Mouse (Mus musculus) kidney, postnatal 0 days (tissue): ENCODE measurements at regions not wholly inside any gene's neighbourhood (a gene's known extent, or its start where the extent isn't known, plus 50 kb on each side); places are given as distances from the start of the nearest gene placed in this dataset.

ENCODE experiments used
- ATAC-seq: fragments of 200-750 bp; cut with Nextera tagmentation; replicated peaks from 2 replicates; pipeline ENCODE4 v1.8.0; 2017; ENCODE audit warnings: low read depth, moderate number of reproducible peaks, moderate TSS enrichment, moderate library complexity; ENCODE audit not compliant: low FRiP score
- DNase-seq: peaks from one replicate; pipeline ENCODE4 v3.0.0-alpha.2; 2016; ENCODE audit warnings: low spot score
- H3K27ac ChIP-seq: fragments of 300-500 bp; sonication (generic); 2 replicates; pipeline ENCODE4 v1.5.1; 2014; ENCODE audit warnings: mild to moderate bottlenecking
- H3K27me3 ChIP-seq: fragments of 300-500 bp; sonication (generic); 2 replicates; pipeline ENCODE4 v1.6.1; 2014; ENCODE audit warnings: low read length, mixed read lengths; ENCODE audit not compliant: insufficient read depth
- H3K36me3 ChIP-seq: fragments of 300-500 bp; sonication (generic); 2 replicates; pipeline ENCODE4 v1.6.1; 2014; ENCODE audit warnings: low read length, mixed read lengths; ENCODE audit not compliant: insufficient read depth
- H3K4me1 ChIP-seq: fragments of 300-500 bp; sonication (generic); replicated peaks from 2 replicates; pipeline ENCODE4 v1.6.1; 2014; ENCODE audit warnings: antibody characterized with exemption, low read length, mixed read lengths; ENCODE audit not compliant: insufficient read depth
- H3K4me2 ChIP-seq: fragments of 300-500 bp; sonication (generic); 2 replicates; pipeline ENCODE4 v1.6.1; 2014; ENCODE audit warnings: mild to moderate bottlenecking, low read length, moderate library complexity, mixed read lengths
- H3K4me3 ChIP-seq: fragments of 300-500 bp; sonication (generic); replicated peaks from 2 replicates; pipeline ENCODE4 v1.5.1; 2014; ENCODE audit warnings: low read depth, low read length
- H3K9ac ChIP-seq: fragments of 300-500 bp; sonication (generic); 2 replicates; pipeline ENCODE4 v1.6.1; 2014; ENCODE audit warnings: low read depth, low read length
- H3K9me3 ChIP-seq: fragments of 300-500 bp; sonication (generic); replicated peaks from 2 replicates; pipeline ENCODE4 v1.6.1; 2016; ENCODE audit warnings: low read length, inconsistent platforms, mixed read lengths
- CTCF ChIP-seq: IDR thresholded peaks from 2 replicates; pipeline ENCODE4 v1.5.1; 2016; ENCODE audit warnings: antibody characterized with exemption, low read depth, mild to moderate bottlenecking, moderate library complexity
- WGBS: fragments of 180-500 bp; shearing (Covaris S2); extraction: QIAGEN DNeasy Blood & Tissue Kit; methylation state at CpG from one replicate; pipeline ENCODE4 v1.1.7; 2014; 5-methylcytosine and 5-hydroxymethylcytosine counted together

GRCm38 (mm10) chr3:37952251-37952650 is 228.0 kb upstream of the Gm5148 start:
- no peak for TF ChIP-seq CTCF
- Histone ChIP-seq H3K9me3 (0 out of 2 replicates have a peak, but pooled peaks cover 5% of the 10 kb centered on the region), H3K36me3 (no peaks in the 10 kb centered on the region), H3K27me3 (no peaks in the 10 kb centered on the region), H3K27ac (no peak overlapping the region), H3K9ac (no peak overlapping the region), H3K4me2 (no peak overlapping the region), H3K4me1 (no peaks in the 10 kb centered on the region), H3K4me3 (no peak overlapping the region)
- DNase-seq (no peak), ATAC-seq (no peak)

DNA sequence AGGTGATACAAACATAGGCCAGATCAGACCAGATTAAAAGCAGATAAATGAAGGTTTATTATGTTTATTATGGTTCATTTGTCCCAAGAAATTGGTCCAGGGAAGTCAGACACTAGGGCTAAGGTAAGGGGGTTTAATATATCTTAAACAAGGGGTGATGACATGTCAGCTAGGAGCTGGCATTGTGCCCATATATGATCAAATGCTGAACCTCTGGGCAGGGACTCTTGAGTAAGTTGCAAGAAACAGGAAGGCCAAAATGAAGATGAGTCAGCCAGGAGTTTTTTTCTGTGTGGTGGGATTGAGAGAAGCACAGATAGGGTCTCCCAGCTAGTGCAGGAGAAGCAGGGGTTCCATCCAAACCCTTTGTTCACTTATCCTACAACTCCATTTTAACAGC is 219.4 kb upstream of the Gm5148 start:
- ATAC-seq (no peak), DNase-seq (no peak)
- Histone ChIP-seq H3K27ac (no peak overlapping the region), H3K36me3 (no peaks in the 10 kb centered on the region), H3K27me3 (no peaks in the 10 kb centered on the region), H3K9me3 (no peaks in the 10 kb centered on the region), H3K4me1 (peaks cover 7% of the 10 kb centered on the region; the same call in 1 of the 2 replicates), H3K4me3 (no peak overlapping the region), H3K9ac (no peak overlapping the region), H3K4me2 (no peak overlapping the region)
- TF ChIP-seq CTCF, result no peak

DNA sequence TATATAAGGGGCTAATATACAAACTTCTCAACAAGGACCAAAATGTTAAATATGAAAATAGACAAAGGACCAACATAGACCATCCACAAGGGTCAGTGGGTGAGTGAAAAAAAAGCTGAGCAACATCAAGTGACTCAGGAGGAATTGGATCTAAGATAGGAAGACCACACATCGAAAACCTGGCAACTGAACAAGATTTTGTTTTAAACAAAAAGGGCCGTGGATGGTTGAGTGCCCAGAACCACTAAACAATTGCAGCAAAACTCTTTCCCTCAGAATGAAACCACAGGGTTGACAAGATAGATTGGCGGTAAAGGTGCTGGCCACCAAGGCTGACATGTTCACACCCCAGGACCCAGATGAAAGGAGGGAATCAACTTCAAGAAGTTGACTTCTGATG is 215.7 kb upstream of the Gm5148 start:
- no peak for ATAC-seq
- DNase-seq, result no peak
- Histone ChIP-seq H3K4me3 (no peak overlapping the region), H3K9ac (no peak overlapping the region), H3K27me3 (no peaks in the 10 kb centered on the region), H3K36me3 (no peaks in the 10 kb centered on the region), H3K27ac (no peak overlapping the region; the same call in 1 of the 2 replicates), H3K4me2 (no peak overlapping the region), H3K4me1 (peaks cover 31% of the 10 kb centered on the region), H3K9me3 (no peaks in the 10 kb centered on the region)
- 85% methylated on average over 3 of the region's 3 CpGs for WGBS
- no peak for TF ChIP-seq CTCF

DNA sequence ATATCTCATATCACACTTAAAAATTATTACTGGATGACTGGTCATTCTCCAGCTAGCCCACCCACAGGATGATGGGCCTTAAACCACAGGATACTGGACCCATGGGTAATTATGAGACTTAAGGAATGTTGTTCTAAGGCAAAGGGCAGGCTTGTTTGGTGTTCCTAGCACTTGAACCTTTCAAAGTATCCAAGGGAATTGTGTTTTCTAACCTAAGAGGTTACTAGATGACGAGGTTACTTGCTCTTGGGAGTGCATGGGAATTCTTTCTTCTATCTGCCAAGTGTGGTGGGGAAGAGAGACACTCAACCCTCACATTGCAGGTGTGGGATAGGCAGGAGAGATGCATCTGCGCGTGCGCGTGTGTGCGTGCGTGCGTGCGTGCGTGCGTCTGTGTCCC is 214.6 kb upstream of the Gm5148 start:
- no peak for TF ChIP-seq CTCF
- Histone ChIP-seq H3K4me3 (no peak overlapping the region), H3K27me3 (no peaks in the 10 kb centered on the region), H3K4me2 (no peak overlapping the region), H3K4me1 (peaks cover 31% of the 10 kb centered on the region), H3K27ac (peak overlapping the region; percentile 92), H3K36me3 (no peaks in the 10 kb centered on the region), H3K9me3 (no peaks in the 10 kb centered on the region), H3K9ac (no peak overlapping the region)
- 81% methylated on average over 11 of the region's 11 CpGs for WGBS
- DNase-seq (no peak), ATAC-seq (no peak)

DNA sequence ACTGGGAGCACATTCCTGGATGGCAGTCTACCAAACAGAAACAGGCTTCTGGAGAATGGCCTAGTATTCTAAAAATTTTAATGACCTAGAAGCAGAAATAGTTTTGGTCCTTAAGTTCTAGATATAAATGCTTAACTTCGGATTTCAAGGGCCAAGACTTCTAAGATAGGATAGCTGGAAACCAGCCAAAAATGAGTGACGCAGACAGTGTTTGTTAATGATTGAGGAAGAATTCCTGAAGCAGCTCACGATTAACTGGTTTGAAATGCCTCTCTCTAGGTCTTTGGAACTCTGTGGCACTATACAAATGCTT is 213.9 kb upstream of the Gm5148 start:
- peak; percentile 92 for DNase-seq
- 7% methylated on average over 3 of the region's 3 CpGs for WGBS
- no peak overlapping the region for H3K4me3 ChIP-seq
- peaks cover 31% of the 10 kb centered on the region for H3K4me1 ChIP-seq
- no peak overlapping the region for H3K9ac ChIP-seq
- H3K27ac ChIP-seq, result peak overlapping the region; percentile 92
- no peak overlapping the region for H3K4me2 ChIP-seq
- no peaks in the 10 kb centered on the region for H3K36me3 ChIP-seq
- H3K9me3 ChIP-seq, result no peaks in the 10 kb centered on the region
- no peak for TF ChIP-seq CTCF
- no peaks in the 10 kb centered on the region for H3K27me3 ChIP-seq
- ATAC-seq, result 0 out of 2 replicates have a peak, but pooled peaks have one; percentile 50

GRCm38 (mm10) chr3:37937381-37938283 is 213.3 kb upstream of the Gm5148 start:
- Histone ChIP-seq H3K4me3 (no peak overlapping the region), H3K9ac (no peak overlapping the region), H3K27ac (peak overlapping the region; percentile 92), H3K9me3 (no peaks in the 10 kb centered on the region), H3K4me2 (no peak overlapping the region; the same call in 1 of the 2 replicates), H3K36me3 (no peaks in the 10 kb centered on the region), H3K27me3 (no peaks in the 10 kb centered on the region), H3K4me1 (peaks cover 31% of the 10 kb centered on the region)
- peak; percentile 89 for DNase-seq
- no peak for TF ChIP-seq CTCF
- ATAC-seq, result peak; percentile 29; the same call in 1 of the 2 replicates
- 38% methylated on average over 11 of the region's 11 CpGs for WGBS
